Mouse (Mus musculus) stomach, embryonic 15.5 days (tissue): ENCODE measurements around the gene Fn3krp. TPM values are rescaled to one million over a fixed set of nuclear protein-coding genes. Genes with fewer than 3 reads are reported as not detected.
A peak's percentile ranks its signal among the peaks of the same experiment; 100 is the strongest.

Source experiments
- ATAC-seq: fragments of 200-750 bp; cut with Nextera tagmentation; 2 replicates; pipeline ENCODE4 v1.8.0; 2017; ENCODE audit warnings: low read depth, moderate number of reproducible peaks, moderate TSS enrichment; ENCODE audit not compliant: insufficient read depth, low FRiP score
- H3K27ac ChIP-seq: fragments of 300-500 bp; sonication (generic); 2 replicates; pipeline ENCODE4 v1.5.1; 2015; ENCODE audit warnings: mild to moderate bottlenecking, inconsistent platforms
- H3K27me3 ChIP-seq: fragments of 300-500 bp; sonication (generic); replicated peaks from 2 replicates; pipeline ENCODE4 v1.6.1; 2015; ENCODE audit warnings: inconsistent platforms
- H3K36me3 ChIP-seq: fragments of 300-500 bp; sonication (generic); 2 replicates; pipeline ENCODE4 v1.6.1; 2015; ENCODE audit warnings: inconsistent platforms
- H3K4me1 ChIP-seq: fragments of 300-500 bp; sonication (generic); 2 replicates; pipeline ENCODE4 v1.6.1; 2015; ENCODE audit warnings: inconsistent platforms
- H3K4me2 ChIP-seq: fragments of 300-500 bp; sonication (generic); 2 replicates; pipeline ENCODE4 v1.6.1; 2015; ENCODE audit warnings: mild to moderate bottlenecking, inconsistent platforms
- H3K4me3 ChIP-seq: fragments of 300-500 bp; sonication (generic); replicated peaks from 2 replicates; pipeline ENCODE4 v1.5.1; 2015; ENCODE audit warnings: inconsistent platforms
- H3K9ac ChIP-seq: fragments of 300-500 bp; sonication (generic); 2 replicates; pipeline ENCODE4 v1.6.1; 2015; ENCODE audit warnings: inconsistent platforms
- H3K9me3 ChIP-seq: fragments of 300-500 bp; sonication (generic); 2 replicates; pipeline ENCODE4 v1.6.1; 2016; ENCODE audit warnings: inconsistent platforms
- WGBS: fragments of 180-500 bp; shearing (Covaris S2); methylation state at CpG from one replicate; pipeline ENCODE4 v1.1.7; 2015; 5-methylcytosine and 5-hydroxymethylcytosine counted together
- polyA plus RNA-seq: library from polyadenylated mRNA; unstranded; fragments of >200 nt; fragmentation: Nextera tagmentation; extraction: Ambion mirVana; gene quantifications from 2 replicates; pipeline ENCODE4 v1.2.1, GENCODE M21; 2015

Gene Fn3krp
- 7.8 and 9.9 TPM in 2 replicates for polyA plus RNA-seq

- Histone ChIP-seq H3K9ac (peak within 1 kb of the TSS; percentile 55), H3K27me3 (no peaks in the 10 kb centered on the region), H3K36me3 (no peaks in the 10 kb centered on the region), H3K27ac (peak within 1 kb of the TSS; percentile 79), H3K4me1 (no peaks in the 10 kb centered on the region), H3K4me2 (peak within 1 kb of the TSS; percentile 81), H3K9me3 (no peaks in the 10 kb centered on the region), H3K4me3 (peak within 1 kb of the TSS; percentile 79)
- WGBS = 1% methylated on average over 28 of the region's 28 CpGs
- peak; percentile 99 for ATAC-seq
Observed at GRCm38 (mm10) chr11:121420830-121421552, at the start of gene Fn3krp. TSS of gene Fn3krp (plus strand) at chr11:121421401.

- H3K36me3 ChIP-seq = no peaks in the 10 kb centered on the region
- WGBS = 55% methylated on average over 6 of the region's 6 CpGs
- no peaks in the 10 kb centered on the region for H3K27me3 ChIP-seq
- H3K9me3 ChIP-seq = no peaks in the 10 kb centered on the region
- no peak for ATAC-seq
- H3K4me2 ChIP-seq = no peak overlapping the region
- H3K4me1 ChIP-seq = no peaks in the 10 kb centered on the region
- H3K9ac ChIP-seq = no peak overlapping the region
- H3K4me3 ChIP-seq = no peak overlapping the region
- no peak overlapping the region for H3K27ac ChIP-seq
Observed at GRCm38 (mm10) chr11:121373305-121373704, 47.9 kb upstream of the Fn3krp start.

- Histone ChIP-seq H3K9ac (no peak overlapping the region), H3K9me3 (no peaks in the 10 kb centered on the region), H3K27me3 (no peaks in the 10 kb centered on the region), H3K4me1 (no peaks in the 10 kb centered on the region), H3K27ac (no peak overlapping the region), H3K36me3 (no peaks in the 10 kb centered on the region), H3K4me3 (no peak overlapping the region), H3K4me2 (no peak overlapping the region)
- no peak for ATAC-seq
Observed at GRCm38 (mm10) chr11:121378644-121379043, 42.6 kb upstream of the Fn3krp start.

GRCm38 (mm10) chr11:121380294-121380693 is 40.9 kb upstream of the Fn3krp start:
- H3K27ac ChIP-seq = no peak overlapping the region
- no peak overlapping the region for H3K4me3 ChIP-seq
- no peaks in the 10 kb centered on the region for H3K4me1 ChIP-seq
- ATAC-seq = no peak
- no peak overlapping the region for H3K9ac ChIP-seq
- WGBS = 57% methylated on average over 6 of the region's 6 CpGs
- no peak overlapping the region for H3K4me2 ChIP-seq
- H3K9me3 ChIP-seq = no peaks in the 10 kb centered on the region
- H3K36me3 ChIP-seq = no peaks in the 10 kb centered on the region
- no peaks in the 10 kb centered on the region for H3K27me3 ChIP-seq

DNA sequence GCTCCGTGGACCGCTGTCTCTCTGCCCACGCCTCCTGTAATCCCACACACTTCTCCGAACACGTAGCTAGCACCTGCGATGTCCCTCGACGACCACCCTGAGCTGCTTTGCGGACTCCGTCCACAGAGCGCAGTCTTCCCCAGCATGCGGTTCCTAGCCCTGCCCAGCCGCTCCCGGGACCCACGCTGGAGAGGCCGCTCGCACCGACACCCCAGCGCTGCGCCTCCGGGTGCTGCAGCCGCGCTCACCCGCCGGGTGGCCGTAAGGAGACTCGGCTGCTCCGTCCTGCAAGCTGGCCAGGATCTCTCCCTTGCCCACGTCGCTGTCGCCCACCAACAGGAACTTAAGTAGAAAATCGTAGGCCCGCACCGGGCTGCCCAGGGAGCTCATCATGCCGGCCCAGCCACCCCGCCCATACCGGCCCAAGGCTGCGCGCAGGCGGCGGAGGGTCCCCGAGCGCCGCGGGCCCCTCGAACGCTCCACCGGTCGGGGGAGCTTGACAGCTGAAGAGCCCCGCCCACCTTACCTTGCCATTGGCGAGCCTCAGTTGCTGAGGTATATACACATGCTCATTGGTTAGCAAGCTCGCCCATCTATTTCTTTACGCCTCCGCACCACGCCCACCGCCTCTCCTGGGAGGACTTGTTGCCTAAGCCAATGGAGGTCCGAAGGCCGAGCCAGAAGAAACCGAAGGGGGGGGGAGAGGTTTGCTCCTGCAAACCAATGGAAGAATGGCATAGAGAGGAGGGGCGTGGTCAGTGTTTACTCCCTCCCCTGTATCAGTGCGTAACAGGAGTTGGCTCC is 33.2 kb upstream of the Fn3krp start, which contains the start of gene Rab40b:
TSS of gene Rab40b (minus strand) at position 502 of the 804 bp plus-strand sequence.
- WGBS = under 1% methylated on average over 61 of the region's 61 CpGs
- ATAC-seq = peak; percentile 100
- peak within 1 kb of the TSS; percentile 64 for H3K4me3 ChIP-seq
- no peaks in the 10 kb centered on the region for H3K36me3 ChIP-seq
- 0 out of 2 replicates have a peak, but pooled peaks cover 3% of the 10 kb centered on the region for H3K27me3 ChIP-seq
- peak within 1 kb of the TSS; percentile 94 for H3K4me2 ChIP-seq
- 0 out of 2 replicates have a peak, but pooled peaks cover 8% of the 10 kb centered on the region for H3K4me1 ChIP-seq
- H3K27ac ChIP-seq = peak within 1 kb of the TSS; percentile 46
- H3K9ac ChIP-seq = peak within 1 kb of the TSS; percentile 40
- H3K9me3 ChIP-seq = no peaks in the 10 kb centered on the region

DNA sequence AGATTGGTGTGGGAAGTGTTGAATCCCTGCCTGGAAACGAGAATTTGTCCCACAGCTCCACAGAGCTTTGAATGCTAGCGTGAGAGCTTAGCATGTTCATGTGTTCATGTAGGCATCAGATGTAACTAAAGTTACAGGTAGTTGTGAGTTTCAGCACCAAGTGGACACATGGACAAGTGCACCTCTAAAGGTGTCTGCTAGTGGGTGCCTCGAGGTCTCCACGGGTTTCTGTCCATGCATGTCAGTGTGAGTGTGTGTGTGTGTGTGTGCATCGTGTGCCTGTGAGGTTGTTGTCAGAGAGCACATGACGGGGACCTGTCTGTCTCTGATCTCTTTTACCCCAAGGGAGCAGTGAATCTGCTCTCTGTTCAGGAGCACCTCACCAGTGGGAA is 32.7 kb upstream of the Fn3krp start:
- H3K4me2 ChIP-seq = peak overlapping the region; percentile 94
- H3K9me3 ChIP-seq = no peaks in the 10 kb centered on the region
- peak overlapping the region; percentile 64 for H3K4me3 ChIP-seq
- no peak overlapping the region for H3K27ac ChIP-seq
- no peak overlapping the region for H3K9ac ChIP-seq
- 9% methylated on average over 6 of the region's 6 CpGs for whole genome bisulfite sequencing
- no peak for ATAC-seq
- H3K27me3 ChIP-seq = 0 out of 2 replicates have a peak, but pooled peaks cover 3% of the 10 kb centered on the region
- 0 out of 2 replicates have a peak, but pooled peaks cover 8% of the 10 kb centered on the region for H3K4me1 ChIP-seq
- H3K36me3 ChIP-seq = no peaks in the 10 kb centered on the region

DNA sequence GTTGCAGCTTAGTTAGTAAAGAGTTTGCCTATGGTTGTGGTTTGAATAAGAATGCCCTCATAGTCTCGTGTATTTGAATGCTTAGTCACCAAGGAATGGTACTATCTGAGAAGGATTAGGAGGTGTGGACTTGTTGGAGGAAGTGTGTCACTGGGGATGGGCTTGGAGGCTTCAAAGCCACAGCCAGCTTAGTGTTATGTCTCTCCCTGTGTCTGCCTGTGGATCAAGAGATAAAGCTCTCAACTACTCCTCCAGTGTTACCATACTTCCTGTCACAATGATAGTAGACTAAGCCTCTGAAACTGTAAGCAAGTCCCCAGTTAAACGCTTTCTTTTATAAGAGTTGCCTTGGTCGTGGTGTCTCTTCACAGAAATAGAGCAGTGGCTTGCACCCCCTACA is 30.4 kb upstream of the Fn3krp start:
- H3K9ac ChIP-seq = no peak overlapping the region
- H3K9me3 ChIP-seq = no peaks in the 10 kb centered on the region
- no peaks in the 10 kb centered on the region for H3K36me3 ChIP-seq
- no peak overlapping the region for H3K4me2 ChIP-seq
- no peak overlapping the region for H3K4me3 ChIP-seq
- 0 out of 2 replicates have a peak, but pooled peaks cover 8% of the 10 kb centered on the region for H3K4me1 ChIP-seq
- no peak for ATAC-seq
- no peak overlapping the region for H3K27ac ChIP-seq
- 70% methylated on average over 3 of the region's 3 CpGs for WGBS
- 0 out of 2 replicates have a peak, but pooled peaks cover 3% of the 10 kb centered on the region for H3K27me3 ChIP-seq

GRCm38 (mm10) chr11:121392405-121392804 is 28.8 kb upstream of the Fn3krp start:
- Histone ChIP-seq H3K27ac (no peak overlapping the region), H3K27me3 (no peaks in the 10 kb centered on the region), H3K4me1 (0 out of 2 replicates have a peak, but pooled peaks cover 6% of the 10 kb centered on the region), H3K4me3 (no peak overlapping the region), H3K36me3 (no peaks in the 10 kb centered on the region), H3K9ac (no peak overlapping the region), H3K9me3 (no peaks in the 10 kb centered on the region), H3K4me2 (no peak overlapping the region)
- WGBS = 74% methylated on average over 3 of the region's 3 CpGs
- ATAC-seq = no peak

- Histone ChIP-seq H3K9me3 (no peaks in the 10 kb centered on the region), H3K4me2 (no peak overlapping the region), H3K27ac (no peak overlapping the region), H3K4me3 (no peak overlapping the region), H3K9ac (no peak overlapping the region), H3K27me3 (no peaks in the 10 kb centered on the region), H3K36me3 (no peaks in the 10 kb centered on the region), H3K4me1 (no peaks in the 10 kb centered on the region)
- WGBS = 65% methylated on average over 3 of the region's 3 CpGs
- no peak for ATAC-seq
Observed at GRCm38 (mm10) chr11:121407366-121408155, 13.6 kb upstream of the Fn3krp start.

- ATAC-seq = no peak
- Histone ChIP-seq H3K4me1 (no peaks in the 10 kb centered on the region), H3K36me3 (no peaks in the 10 kb centered on the region), H3K4me3 (no peak overlapping the region), H3K9me3 (no peaks in the 10 kb centered on the region), H3K27me3 (no peaks in the 10 kb centered on the region), H3K9ac (no peak overlapping the region), H3K4me2 (no peak overlapping the region), H3K27ac (no peak overlapping the region)
- WGBS = 76% methylated on average over 5 of the region's 5 CpGs
Observed at GRCm38 (mm10) chr11:121414762-121415161, 6.4 kb upstream of the Fn3krp start.

DNA sequence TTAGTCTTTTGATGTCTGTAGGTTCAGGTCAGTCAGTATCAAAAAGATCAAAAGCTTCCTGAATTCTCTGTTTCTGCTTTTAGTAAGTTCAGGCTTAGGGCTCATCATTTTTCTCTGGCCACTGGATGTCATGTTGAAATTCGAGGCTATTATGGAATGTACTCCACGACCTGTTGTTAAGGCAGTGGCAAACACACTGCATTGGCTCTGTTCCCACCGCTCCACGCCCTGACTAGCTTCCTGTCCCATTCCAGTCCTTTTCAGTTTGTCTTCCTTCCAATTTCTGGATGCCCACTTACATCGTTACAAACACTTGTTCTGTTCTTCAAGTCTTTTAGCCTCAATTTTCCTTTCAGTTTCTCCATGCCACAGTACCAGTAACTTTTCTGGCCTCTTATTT is 5.8 kb upstream of the Fn3krp start:
- H3K4me2 ChIP-seq = no peak overlapping the region
- no peak overlapping the region for H3K4me3 ChIP-seq
- no peak for ATAC-seq
- H3K36me3 ChIP-seq = no peaks in the 10 kb centered on the region
- no peaks in the 10 kb centered on the region for H3K27me3 ChIP-seq
- no peak overlapping the region for H3K27ac ChIP-seq
- no peaks in the 10 kb centered on the region for H3K4me1 ChIP-seq
- H3K9me3 ChIP-seq = no peaks in the 10 kb centered on the region
- H3K9ac ChIP-seq = no peak overlapping the region
- 51% methylated on average over 5 of the region's 5 CpGs for WGBS
